Mouse (Mus musculus) 416B (cell line): ENCODE measurements around the gene Gsdma.
"Not testable (repeated sequence)": the region's sequence is repeated elsewhere in the genome, so short reads cannot be mapped to it uniquely, and the experiment has no call there.

Experiments used
- DNase-seq: peaks from one replicate; pipeline ENCODE4 v3.0.0; 2011; ENCODE audit warnings: low read depth

Gene Gsdma

GRCm38 (mm10) chr11:98664091-98664490, at the start of gene Gsdma:
Gsdma (plus strand) TSS chr11:98664351.
- DNase-seq: no peak

DNA sequence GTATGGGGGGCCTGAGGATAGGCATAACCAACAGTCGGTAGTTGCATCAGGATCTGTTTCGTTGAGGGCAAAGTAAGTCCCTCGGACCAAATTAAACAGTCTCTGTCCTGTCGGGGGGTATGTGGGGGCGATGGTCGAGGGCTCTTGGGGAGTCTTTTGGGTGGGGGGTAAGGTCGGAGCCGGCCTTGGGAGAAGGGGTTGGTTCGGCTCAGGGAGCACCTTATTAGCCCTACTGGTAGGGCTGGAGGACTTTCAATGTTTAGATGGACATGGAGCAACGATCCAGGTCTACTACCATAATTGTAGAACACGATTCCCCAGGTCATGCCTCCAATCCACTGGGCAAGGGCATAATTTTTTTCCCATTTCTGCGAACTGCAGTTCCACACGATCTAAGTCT, 43.4 kb upstream of the Gsdma start:
- no peak for DNase-seq

GRCm38 (mm10) chr11:98623981-98624380, 40.2 kb upstream of the Gsdma start:
- DNase-seq: not testable (repeated sequence)

GRCm38 (mm10) chr11:98624381-98624780, 39.8 kb upstream of the Gsdma start:
- not testable (repeated sequence) for DNase-seq

DNA sequence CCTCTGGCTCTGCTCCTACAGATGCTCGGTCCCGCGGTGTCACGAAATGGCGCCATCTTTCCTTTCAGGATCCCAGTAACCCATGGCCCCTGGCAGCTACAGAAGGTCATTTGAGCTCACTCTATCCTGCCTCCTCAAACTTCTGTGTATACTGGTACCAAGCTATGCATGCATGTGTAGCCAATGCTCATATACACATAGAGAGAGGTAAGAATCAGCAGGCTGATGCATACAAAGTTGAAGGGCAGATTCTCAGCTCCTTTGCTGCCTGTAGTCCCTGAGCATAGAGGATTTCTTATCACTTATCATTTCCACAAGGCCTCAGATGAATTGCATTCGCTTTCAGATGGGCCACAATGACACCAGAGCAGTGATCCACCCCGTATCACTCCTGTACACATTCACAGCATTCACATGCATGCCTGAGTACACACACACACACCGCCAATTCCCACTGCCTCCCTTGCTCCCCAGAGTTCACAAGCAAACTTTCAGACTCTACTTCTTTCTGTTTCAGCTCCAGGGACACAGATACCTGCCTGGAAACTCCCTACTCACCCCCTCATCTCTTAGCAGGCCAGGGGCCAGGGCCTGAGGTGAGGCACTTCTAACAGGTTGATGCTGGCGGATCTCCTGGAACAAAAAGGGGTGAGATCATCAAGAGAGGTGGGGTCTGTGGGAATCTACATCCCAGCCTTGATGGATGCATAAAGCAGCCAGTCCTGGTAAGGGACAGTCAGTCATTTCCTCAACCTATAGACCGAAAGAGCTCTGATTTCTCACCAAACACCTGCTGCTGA, 38.3 kb upstream of the Gsdma start, which contains the start of the genes Gm12355 and Gsdma3:
Gm12355 (minus strand) TSS at position 51 of the 800 bp plus-strand sequence.
Gsdma3 (plus strand) TSS at position 750 of the 800 bp plus-strand sequence.
- no peak for DNase-seq

DNA sequence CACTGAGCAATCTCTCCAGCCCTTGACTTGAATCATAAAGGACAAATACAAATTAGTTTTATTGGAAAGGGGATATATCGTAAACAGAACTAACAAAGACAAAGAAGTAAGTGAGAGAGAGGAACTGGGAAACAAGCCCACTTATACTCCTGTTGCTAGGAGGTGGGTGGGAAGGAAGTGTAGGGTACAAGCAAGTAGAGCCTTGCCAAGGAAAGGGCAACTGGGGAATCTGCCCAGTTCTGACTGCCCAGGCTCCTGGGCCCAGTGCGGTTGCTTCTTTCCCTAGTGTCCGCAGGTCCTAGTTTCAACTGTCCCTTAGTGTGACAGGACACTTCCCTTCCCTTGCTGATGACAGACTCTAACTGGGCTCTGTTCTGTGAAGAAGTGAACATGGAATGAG, 35.4 kb upstream of the Gsdma start:
- DNase-seq: no peak

- no peak for DNase-seq
These were observed 33.5 kb upstream of the Gsdma start for GRCm38 (mm10) chr11:98630646-98631045.

- peak; percentile 57 for DNase-seq
These were observed 28.7 kb upstream of the Gsdma start for GRCm38 (mm10) chr11:98635312-98635970.

DNA sequence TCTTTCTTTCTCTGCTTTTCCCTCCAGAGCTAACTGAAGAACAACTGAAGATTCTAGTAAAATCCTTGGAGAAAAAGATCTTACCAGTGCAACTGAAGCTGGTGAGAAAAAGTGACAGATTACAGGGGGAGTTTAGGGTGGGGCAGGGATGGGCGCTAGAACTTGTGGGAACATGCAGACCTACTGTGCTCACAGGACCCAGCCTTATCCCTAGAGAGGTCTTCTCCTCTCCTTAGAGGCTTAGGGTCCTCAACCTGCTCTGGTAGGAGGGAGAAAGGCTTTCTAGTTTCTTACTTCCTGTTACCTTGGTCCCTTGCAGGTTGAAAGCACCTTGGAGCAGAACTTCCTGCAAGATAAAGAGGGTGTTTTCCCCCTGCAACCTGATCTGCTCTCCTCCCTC, 26.6 kb upstream of the Gsdma start:
- DNase-seq: no peak

DNA sequence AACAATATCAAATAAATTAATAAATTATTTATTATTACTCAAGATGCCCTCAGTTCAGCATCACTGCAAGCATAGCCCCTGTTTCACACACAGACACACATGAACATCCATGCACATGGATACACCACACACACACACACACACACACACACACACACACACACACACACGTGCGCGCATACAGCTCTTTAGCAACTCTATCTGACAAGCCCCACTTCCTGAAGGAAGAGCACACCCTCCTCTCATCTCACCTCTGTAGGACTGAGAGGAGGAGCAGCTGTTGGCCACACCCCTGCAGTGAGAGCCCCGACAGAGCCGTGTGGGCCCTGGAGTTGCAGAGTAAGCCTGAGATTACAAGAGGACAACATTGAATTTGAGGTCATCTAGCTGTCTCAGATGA, 24.1 kb upstream of the Gsdma start:
- peak; percentile 13 for DNase-seq

DNA sequence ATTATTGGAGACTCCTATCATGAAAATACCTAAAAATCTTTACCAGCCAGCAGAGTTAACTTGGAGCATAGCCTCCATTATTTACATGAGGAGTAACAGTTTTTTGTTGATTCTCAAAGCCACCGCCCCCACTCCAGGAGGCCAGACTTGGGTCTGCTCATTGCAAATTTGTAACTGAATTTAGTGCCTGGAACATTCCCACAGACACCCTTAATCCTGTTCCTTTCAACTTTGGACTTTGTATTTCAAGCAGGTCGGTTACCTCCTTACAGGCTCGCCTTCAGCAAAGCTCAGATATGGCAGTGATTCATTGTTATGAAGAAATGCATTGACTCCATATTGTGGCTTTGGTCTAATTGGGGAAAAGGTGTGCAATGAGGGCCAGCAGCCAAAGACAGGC, 19.4 kb upstream of the Gsdma start:
- no peak for DNase-seq

DNA sequence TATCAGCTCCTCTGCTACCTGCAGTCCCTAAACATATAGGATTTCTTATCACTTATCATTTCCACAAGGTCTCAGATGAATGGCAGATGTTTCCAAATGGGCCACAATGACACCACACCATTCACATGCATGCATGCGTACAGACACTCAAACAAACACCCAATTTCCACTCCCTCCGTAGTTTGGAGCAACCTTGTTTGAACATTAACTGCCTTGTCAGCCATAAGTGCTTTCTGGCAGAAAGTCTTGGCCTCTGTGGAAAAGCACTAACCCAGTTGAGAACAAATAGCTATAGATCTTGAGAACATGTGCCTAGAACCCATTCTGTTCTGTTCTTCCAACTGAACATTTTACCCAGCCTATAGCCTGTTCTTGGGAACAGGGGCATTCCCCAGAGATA, 18.2 kb upstream of the Gsdma start:
- no peak for DNase-seq

DNA sequence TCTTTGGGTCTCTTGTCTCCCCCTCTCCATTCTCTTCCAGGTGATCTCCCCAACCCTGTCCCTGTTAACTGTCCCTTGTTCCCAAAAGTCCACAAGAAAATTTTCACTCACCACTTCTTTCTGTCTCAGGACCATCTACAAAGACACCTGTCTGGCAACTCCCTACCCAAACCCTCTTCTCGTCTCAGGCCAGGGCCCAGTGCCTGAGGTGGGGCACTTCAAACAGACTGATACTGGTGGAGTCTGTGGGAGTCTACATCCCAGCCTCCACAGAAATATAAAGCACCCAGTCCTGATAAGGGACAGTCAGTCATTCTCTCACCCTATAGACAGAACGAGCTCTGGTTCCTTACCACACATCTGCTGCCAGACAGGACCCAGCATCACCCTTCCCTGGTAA, 17.7 kb upstream of the Gsdma start, which contains the start of gene Gsdma2:
Gsdma2 (plus strand) TSS at position 301 of the 400 bp plus-strand sequence.
- no peak for DNase-seq

- DNase-seq: peak; percentile 76
These were observed 9.1 kb upstream of the Gsdma start for GRCm38 (mm10) chr11:98655076-98655475.

DNA sequence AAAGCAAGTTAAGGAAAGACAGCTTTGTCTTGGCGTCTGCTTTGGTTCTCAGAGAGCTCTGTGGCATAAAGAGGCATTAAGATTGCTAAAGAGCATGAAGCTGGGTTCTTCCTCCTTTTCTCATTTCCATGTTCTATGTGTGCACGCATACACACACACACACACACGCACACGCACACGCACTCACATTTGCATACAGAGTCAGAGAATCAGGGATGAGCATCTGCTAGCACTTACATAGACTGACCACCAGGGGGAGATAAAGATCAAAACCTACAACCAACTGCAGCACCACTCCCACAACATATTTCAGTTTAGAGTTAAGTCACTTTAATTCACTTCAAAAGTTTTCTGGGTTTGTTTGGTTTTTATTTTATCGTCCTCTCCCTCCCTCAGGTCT, 3.6 kb upstream of the Gsdma start:
- peak; percentile 83 for DNase-seq

DNA sequence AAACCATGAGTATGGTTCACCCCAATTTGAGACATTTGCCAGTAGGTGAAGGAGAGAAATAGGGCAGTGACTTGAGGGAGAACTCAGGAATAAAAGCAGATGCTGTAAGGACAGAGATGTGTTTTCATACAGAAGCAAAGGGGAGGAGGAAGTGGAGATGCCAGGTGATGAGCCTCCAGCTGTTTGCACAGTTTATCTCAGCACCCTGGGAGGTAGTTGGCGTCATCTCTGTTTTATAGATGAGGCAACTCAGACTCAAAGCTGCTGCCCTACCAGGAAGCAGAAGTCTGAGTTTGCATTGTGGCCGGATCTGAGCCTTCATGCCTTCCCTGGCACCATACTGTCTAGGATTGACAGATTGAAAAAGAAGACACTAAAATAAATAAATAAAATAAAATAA, 4.8 kb downstream of the Gsdma start:
- DNase-seq: no peak

- DNase-seq: no peak
These were observed 7.2 kb downstream of the Gsdma start for GRCm38 (mm10) chr11:98671284-98671815.

DNA sequence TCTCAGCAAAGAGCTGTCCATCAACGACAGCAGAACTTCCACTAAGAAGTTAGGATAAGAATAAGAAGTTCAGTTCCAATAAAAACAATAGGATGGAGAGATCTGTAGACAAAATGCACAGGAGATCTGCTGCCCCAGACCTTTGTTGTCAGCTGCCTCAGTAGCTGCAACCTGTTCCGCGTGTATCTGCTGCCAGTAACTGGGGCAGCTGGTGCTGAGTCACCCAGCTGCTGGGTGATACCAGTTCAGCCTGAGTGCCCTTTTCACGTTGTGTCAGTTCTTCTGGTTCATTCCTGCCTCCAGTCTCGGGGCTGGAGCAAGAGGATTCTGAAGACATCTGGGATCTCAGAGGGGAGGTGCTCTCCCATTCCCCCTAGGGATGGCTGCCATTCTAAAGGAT, 7.7 kb downstream of the Gsdma start:
- peak; percentile 39 for DNase-seq

GRCm38 (mm10) chr11:98672482-98672881, 8.3 kb downstream of the Gsdma start:
- DNase-seq: no peak

- DNase-seq: peak; percentile 74
These were observed 9.0 kb downstream of the Gsdma start for GRCm38 (mm10) chr11:98673136-98673535.

GRCm38 (mm10) chr11:98675829-98676363, 11.7 kb downstream of the Gsdma start:
- no peak for DNase-seq

- no peak for DNase-seq
These were observed 15.9 kb downstream of the Gsdma start for GRCm38 (mm10) chr11:98680023-98680422.

DNA sequence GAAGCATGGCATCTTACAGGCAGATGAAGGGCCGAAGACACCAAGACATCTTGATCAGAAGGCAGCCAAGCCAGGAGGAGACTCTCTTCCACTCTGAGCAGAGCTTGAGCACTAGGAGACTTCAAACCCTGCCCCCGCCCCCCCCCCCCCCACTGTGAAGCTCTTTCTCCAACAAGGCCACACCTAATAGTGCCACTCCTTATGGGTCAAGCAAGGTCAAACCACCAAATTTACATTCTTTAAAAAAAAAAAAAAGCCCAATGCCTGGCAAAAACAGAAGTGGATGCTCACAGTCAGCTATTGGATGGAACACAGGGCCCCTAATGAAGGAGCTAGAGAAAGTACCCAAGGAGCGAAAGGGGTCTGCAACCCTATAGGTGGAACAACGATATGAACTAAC, 16.4 kb downstream of the Gsdma start:
- DNase-seq: not testable (repeated sequence)
